Mouse (Mus musculus) forebrain, embryonic 16.5 days (tissue): ENCODE measurements around the gene Parvb. TPM values are rescaled to one million over a fixed set of nuclear protein-coding genes. Genes with fewer than 3 reads are reported as not detected.
"Not testable (repeated sequence)": the region's sequence is repeated elsewhere in the genome, so short reads cannot be mapped to it uniquely, and the experiment has no call there.

Experiments used
- ATAC-seq: fragments of 200-750 bp; cut with Nextera tagmentation; 2 replicates; pipeline ENCODE4 v1.8.0; 2017; ENCODE audit warnings: mild to moderate bottlenecking, moderate library complexity
- H3K27ac ChIP-seq: fragments of 300-500 bp; sonication (generic); 2 replicates; pipeline ENCODE4 v1.5.1; 2014; ENCODE audit warnings: low read length, control low read depth
- H3K27me3 ChIP-seq: fragments of 300-500 bp; sonication (generic); replicated peaks from 2 replicates; pipeline ENCODE4 v1.6.1; 2014; ENCODE audit warnings: low read length; ENCODE audit not compliant: control insufficient read depth, insufficient read depth
- H3K36me3 ChIP-seq: fragments of 300-500 bp; sonication (generic); 2 replicates; pipeline ENCODE4 v1.6.1; 2014; ENCODE audit not compliant: control insufficient read depth, insufficient read depth
- H3K4me1 ChIP-seq: fragments of 300-500 bp; sonication (generic); replicated peaks from 2 replicates; pipeline ENCODE4 v1.6.1; 2014; ENCODE audit warnings: low read length; ENCODE audit not compliant: control insufficient read depth, insufficient read depth
- H3K4me2 ChIP-seq: fragments of 300-500 bp; sonication (generic); 2 replicates; pipeline ENCODE4 v1.6.1; 2014; ENCODE audit warnings: mild to moderate bottlenecking, low read length, control low read depth
- H3K4me3 ChIP-seq: fragments of 300-500 bp; sonication (generic); replicated peaks from 2 replicates; pipeline ENCODE4 v1.5.1; 2014; ENCODE audit warnings: mild to moderate bottlenecking, low read length, control low read depth
- H3K9ac ChIP-seq: fragments of 300-500 bp; sonication (generic); replicated peaks from 2 replicates; pipeline ENCODE4 v1.6.1; 2014; ENCODE audit warnings: low read depth, low read length, control low read depth
- H3K9me3 ChIP-seq: fragments of 300-500 bp; sonication (generic); 2 replicates; pipeline ENCODE4 v1.6.1; 2016; ENCODE audit warnings: low read length; ENCODE audit not compliant: control insufficient read depth
- WGBS: fragments of 180-500 bp; shearing (Covaris S2); extraction: QIAGEN DNeasy Blood & Tissue Kit; methylation state at CpG from one replicate; pipeline ENCODE4 v1.1.7; 2014; 5-methylcytosine and 5-hydroxymethylcytosine counted together
- polyA plus RNA-seq: library from polyadenylated mRNA; unstranded; fragments of >200 nt; fragmentation: Nextera tagmentation; extraction: Ambion mirVana; gene quantifications from 2 replicates; pipeline ENCODE4 v1.2.1, GENCODE M21; 2015

Parvb gene
- polyA plus RNA-seq, 1 experiment from 2014 or later = 2.8 TPM

DNA sequence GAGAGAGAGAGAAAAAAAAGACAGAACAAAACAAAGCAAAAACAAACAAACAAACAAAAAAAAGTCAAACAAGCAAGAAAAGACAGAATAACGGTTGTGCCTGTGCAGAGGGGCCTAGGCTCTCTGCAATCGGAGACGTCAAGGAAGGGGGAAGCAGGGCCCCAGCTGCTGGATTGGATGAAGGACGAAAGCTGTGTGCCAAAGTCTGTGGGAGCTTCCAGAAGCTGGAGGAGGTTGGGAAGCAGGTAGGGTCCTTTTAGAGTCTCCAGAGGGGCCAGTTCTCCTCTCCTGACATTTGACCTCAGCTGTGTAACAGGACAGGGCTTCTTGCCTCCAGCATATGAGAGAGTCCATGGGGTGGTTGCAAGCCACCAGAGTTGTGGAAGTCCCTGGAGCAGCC, 44.2 kb downstream of the Parvb start:
- ATAC-seq = no peak
- no peak overlapping the region for H3K4me2 ChIP-seq
- no peaks in the 10 kb centered on the region for H3K4me1 ChIP-seq
- WGBS = 94% methylated on average over 4 of the region's 4 CpGs
- peaks cover 4% of the 10 kb centered on the region; the same call in 1 of the 2 replicates for H3K9me3 ChIP-seq
- no peak overlapping the region for H3K9ac ChIP-seq
- H3K4me3 ChIP-seq = no peak overlapping the region
- no peaks in the 10 kb centered on the region for H3K36me3 ChIP-seq
- H3K27ac ChIP-seq = no peak overlapping the region
- no peaks in the 10 kb centered on the region for H3K27me3 ChIP-seq

DNA sequence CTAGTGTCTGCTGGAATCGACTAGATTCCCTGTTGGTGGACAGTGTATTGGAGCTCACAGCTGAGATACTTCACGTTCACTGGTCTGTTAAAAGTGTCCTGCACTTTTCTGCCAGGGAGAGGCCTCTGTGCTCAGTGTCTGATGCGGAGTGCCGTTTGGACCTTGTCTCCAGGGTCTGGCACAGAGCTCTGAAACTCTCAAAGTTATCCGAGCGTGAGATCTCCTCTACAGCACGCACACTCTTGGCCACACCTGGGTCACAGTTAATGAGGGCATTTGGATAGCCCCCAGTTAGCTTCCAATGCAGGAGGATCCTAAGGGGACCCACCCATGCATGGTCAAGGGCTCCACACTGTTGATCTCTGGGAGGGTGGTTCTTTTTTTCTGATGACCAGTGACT, 46.2 kb downstream of the Parvb start:
- H3K9me3 ChIP-seq = peaks cover 4% of the 10 kb centered on the region; the same call in 1 of the 2 replicates
- no peaks in the 10 kb centered on the region for H3K4me1 ChIP-seq
- H3K4me2 ChIP-seq = no peak overlapping the region
- WGBS = 82% methylated on average over 7 of the region's 7 CpGs
- H3K27me3 ChIP-seq = no peaks in the 10 kb centered on the region
- H3K36me3 ChIP-seq = no peaks in the 10 kb centered on the region
- H3K27ac ChIP-seq = no peak overlapping the region
- no peak overlapping the region for H3K4me3 ChIP-seq
- ATAC-seq = no peak
- no peak overlapping the region for H3K9ac ChIP-seq

DNA sequence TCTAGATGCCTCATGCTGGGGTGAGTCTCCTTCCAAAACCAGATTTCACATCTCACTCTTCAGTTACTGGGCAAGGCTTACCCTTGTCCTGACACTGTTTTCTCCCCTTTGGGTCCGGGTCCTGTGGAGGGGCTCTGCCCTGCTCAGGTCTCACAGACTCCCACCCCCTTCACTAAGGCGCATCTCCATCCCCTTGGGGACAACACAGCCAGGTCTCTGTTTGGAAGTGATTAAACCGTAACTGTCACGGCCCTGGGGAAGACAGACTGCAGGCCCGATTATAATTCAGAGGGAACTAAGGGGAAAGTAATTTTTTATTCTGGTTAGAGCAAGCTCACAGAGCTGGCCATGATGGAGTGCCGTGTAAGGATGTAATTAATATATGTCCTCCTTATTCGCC, 46.8 kb downstream of the Parvb start:
- H3K27ac ChIP-seq = no peak overlapping the region
- ATAC-seq = no peak
- H3K36me3 ChIP-seq = no peaks in the 10 kb centered on the region
- no peak overlapping the region for H3K4me3 ChIP-seq
- H3K9ac ChIP-seq = no peak overlapping the region
- no peak overlapping the region for H3K4me2 ChIP-seq
- peaks cover 4% of the 10 kb centered on the region; the same call in 1 of the 2 replicates for H3K9me3 ChIP-seq
- 75% methylated on average over 7 of the region's 7 CpGs for WGBS
- no peaks in the 10 kb centered on the region for H3K27me3 ChIP-seq
- no peaks in the 10 kb centered on the region for H3K4me1 ChIP-seq

DNA sequence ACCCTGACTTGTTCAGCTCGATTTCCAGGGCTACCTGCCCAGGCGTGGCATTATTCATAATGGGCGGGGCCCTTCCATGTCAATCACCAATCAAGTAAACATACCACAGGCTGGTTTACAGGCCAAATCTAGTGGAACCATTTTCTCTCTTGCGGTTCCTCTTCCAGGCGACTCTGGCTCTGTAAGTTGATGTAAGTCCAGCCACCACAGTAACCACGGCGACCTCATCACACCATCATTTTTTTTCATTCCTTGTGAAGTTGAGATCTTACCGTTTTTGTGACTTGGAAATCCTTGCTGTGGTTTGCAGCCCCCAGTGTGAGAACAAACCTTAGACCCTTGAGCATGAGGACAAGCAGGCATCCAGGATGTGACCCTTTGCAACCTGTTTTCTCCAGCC, 48.5 kb downstream of the Parvb start:
- WGBS = 82% methylated on average over 8 of the region's 8 CpGs

DNA sequence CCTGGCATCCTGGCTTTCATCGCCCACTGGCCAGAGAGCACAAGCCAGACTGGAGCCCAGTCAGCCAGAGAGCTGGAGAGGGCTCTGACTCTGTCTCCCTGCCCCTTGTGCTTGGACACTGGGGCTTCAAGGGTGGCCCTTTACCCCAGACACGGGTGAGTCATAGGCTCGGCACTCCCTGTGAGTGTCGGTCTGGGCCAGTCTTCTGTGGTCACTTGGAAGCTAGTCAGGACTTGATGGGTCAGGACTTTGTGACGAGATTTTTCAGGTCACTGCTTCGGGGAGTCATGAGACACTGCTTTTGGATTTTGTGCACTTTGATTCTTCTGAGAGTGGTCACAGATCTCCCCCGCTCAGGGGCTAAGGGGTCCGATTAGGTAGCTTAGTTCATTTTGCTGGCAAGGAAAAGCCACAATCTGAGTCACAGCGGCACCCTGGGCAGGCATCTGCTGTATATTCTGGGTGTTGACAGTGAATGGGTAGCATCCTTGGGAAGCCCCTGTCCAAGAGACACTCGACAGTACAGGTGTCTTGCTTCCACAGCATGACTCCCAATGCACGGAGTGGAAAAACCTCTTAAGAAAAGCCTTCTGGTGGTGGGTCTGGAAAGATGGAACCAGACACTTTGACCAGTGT, 49.0 kb downstream of the Parvb start:
- Histone ChIP-seq H3K9ac (no peak overlapping the region), H3K27ac (no peak overlapping the region), H3K4me1 (no peaks in the 10 kb centered on the region), H3K4me3 (no peak overlapping the region), H3K36me3 (no peaks in the 10 kb centered on the region), H3K27me3 (no peaks in the 10 kb centered on the region), H3K9me3 (no peaks in the 10 kb centered on the region), H3K4me2 (no peak overlapping the region)
- 87% methylated on average over 11 of the region's 11 CpGs for WGBS
- ATAC-seq = no peak

More for the DNA sequence above, 48.5 kb downstream of the Parvb start:
- Histone ChIP-seq H3K9me3 (no peaks in the 10 kb centered on the region), H3K4me3 (no peak overlapping the region), H3K4me2 (no peak overlapping the region), H3K4me1 (no peaks in the 10 kb centered on the region), H3K9ac (no peak overlapping the region), H3K27ac (no peak overlapping the region), H3K36me3 (no peaks in the 10 kb centered on the region), H3K27me3 (no peaks in the 10 kb centered on the region)
- ATAC-seq = no peak

DNA sequence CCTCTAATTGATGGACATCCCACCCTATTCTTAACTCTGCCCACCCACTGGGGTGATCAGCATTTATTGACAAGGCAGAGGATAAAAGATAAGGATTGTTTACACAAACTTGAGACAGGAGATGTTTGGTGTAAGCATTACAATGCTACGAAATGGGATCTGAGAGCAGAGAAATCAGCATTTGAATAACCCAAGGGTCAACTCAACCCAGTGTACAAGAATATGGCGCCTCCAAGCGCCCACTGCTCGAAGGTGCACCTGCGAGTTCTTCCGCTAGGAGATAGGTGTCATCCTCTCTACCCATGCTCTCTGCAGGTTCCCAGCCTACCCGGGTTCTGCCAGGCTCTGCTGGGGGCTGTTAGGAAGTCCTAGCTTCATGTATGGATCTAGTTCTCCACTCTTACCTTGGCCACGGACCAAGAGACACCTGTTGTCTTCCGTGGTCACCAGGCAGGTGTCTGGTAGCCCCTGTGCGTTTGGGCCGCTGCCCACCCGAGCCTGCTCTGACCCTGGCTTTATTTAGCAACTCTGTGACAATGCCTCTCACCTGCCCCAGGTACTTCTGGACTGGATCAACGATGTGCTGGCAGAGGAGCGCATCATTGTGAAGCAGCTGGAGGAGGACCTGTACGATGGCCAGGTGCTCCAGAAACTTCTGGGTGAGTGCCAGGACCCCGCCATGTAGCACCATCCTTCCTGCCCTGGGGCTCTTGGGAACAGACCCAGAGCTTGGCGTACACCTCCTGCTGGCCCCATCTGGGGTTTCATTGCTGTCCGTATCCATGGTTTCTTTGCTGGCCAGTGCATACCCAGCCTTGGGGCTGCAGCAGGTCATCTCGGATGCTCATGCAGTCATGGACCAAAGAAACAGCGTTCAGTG, 50.6 kb downstream of the Parvb start:
- H3K4me1 ChIP-seq = no peaks in the 10 kb centered on the region
- 72% methylated on average over 20 of the region's 20 CpGs for WGBS
- H3K27ac ChIP-seq = no peak overlapping the region
- H3K9ac ChIP-seq = no peak overlapping the region
- no peak overlapping the region for H3K4me3 ChIP-seq
- no peak overlapping the region for H3K4me2 ChIP-seq
- H3K27me3 ChIP-seq = no peaks in the 10 kb centered on the region
- ATAC-seq = no peak
- H3K36me3 ChIP-seq = no peaks in the 10 kb centered on the region
- H3K9me3 ChIP-seq = no peaks in the 10 kb centered on the region

DNA sequence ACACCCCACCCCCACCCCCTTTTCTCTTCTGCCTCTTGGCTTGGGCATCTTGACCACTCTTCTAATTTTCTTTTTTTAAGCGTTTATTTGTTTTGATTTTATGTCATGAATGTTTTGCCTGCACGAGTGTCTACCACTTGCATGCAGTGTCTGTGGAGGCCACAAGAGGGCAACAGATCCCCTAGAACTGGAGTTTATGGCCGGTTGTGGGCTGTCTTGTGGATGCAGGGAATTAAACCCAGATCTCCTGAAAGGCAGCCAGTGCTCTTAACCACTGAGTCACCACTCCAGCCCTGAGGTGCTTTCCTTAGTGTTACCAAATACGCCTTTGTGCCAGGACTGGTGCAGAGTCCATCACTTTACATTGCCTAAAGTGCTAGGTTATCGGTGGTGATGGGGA, 52.2 kb downstream of the Parvb start:
- Histone ChIP-seq H3K4me1 (no peaks in the 10 kb centered on the region), H3K36me3 (no peaks in the 10 kb centered on the region)
- 58% methylated on average over 5 of the region's 5 CpGs for WGBS

DNA sequence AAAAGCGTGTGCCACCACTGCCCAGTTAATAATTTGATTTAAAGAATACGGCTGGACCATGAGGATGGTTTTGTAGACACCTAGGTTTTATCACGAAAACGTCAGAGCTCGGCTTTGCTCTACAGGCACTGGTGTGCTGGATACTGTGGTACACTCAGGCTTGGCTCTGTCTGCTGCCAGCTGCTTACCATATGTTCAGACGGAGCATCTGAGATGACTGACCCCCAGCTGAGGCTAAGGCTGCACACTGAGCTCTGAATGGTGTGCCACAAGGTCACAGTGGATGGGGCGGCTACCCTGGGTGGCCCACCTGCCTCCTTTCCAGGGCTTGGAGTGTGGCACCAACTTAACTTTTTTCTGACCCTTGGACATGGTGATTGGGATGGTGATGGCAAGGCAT, 53.6 kb downstream of the Parvb start:
- Histone ChIP-seq H3K4me2 (no peak overlapping the region), H3K27me3 (no peaks in the 10 kb centered on the region), H3K9me3 (no peaks in the 10 kb centered on the region), H3K4me3 (no peak overlapping the region), H3K36me3 (no peaks in the 10 kb centered on the region), H3K27ac (no peak overlapping the region), H3K4me1 (no peaks in the 10 kb centered on the region), H3K9ac (no peak overlapping the region)
- 77% methylated on average over 7 of the region's 7 CpGs for WGBS
- ATAC-seq = no peak

More for the DNA sequence above, 52.2 kb downstream of the Parvb start:
- Histone ChIP-seq H3K9me3 (no peaks in the 10 kb centered on the region), H3K4me3 (no peak overlapping the region), H3K9ac (no peak overlapping the region), H3K27ac (no peak overlapping the region), H3K4me2 (no peak overlapping the region), H3K27me3 (no peaks in the 10 kb centered on the region)
- ATAC-seq = no peak

DNA sequence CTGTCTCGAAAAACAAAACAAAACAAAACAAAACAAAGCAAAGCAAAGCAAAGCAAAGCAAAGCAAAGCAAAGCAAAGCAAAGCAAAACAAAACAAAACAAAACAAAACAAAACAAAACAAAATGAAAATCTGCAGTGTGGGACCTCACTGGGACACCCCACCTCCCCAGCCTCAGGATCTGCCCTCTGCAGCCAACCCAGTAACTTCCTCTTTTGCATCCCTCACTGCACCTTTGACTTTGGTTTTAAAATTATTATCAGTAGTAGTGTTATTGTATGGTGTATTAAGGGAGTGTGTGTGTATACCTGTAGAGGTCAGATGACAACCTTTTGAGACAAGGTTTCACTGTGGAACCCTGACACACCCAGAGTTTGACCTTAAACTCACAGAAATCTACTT, 57.1 kb downstream of the Parvb start:
- WGBS = 82% methylated on average over 1 of the region's 1 CpGs
- H3K9ac ChIP-seq = not testable (repeated sequence)

More for the DNA sequence above, 57.1 kb downstream of the Parvb start:
- H3K27me3 ChIP-seq, H3K9me3 ChIP-seq, H3K36me3 ChIP-seq, H3K4me1 ChIP-seq, H3K4me2 ChIP-seq, H3K27ac ChIP-seq, ATAC-seq, H3K4me3 ChIP-seq: not testable (repeated sequence)
